Mouse (Mus musculus) heart, adult 10 weeks (tissue): ENCODE measurements around the gene Foxp2. TPM values are rescaled to one million over a fixed set of nuclear protein-coding genes. Genes with fewer than 3 reads are reported as not detected.

Experiments
- polyA plus RNA-seq: library from polyadenylated mRNA; stranded (reverse); fragments of 350-450 nt; fragmentation: Illumina TruSeq; extraction: RNeasy Lipid Tissue Mini Kit (QIAGEN cat#74804); gene quantifications from one replicate; pipeline ENCODE4 v1.2.3, GENCODE M21; 2014; ENCODE audit warnings: low read depth, low replicate concordance

The Foxp2 gene
- 2.1 TPM for polyA plus RNA-seq

GRCm38 (mm10) chr6:14901183-14901970 lies at the start of gene Foxp2:
TSS of gene Foxp2 (plus strand) at chr6:14901349.

Other genes starting within 250 kb of the Foxp2 start
- 54.0 TPM for gene Ppp1r3a, start 146.1 kb upstream of the Foxp2 start, polyA plus RNA-seq